Mouse (Mus musculus) liver, embryonic 12.5 days (tissue): Measurements from ENCODE around the gene Xylt1. TPM values are rescaled to one million over a fixed set of nuclear protein-coding genes. Genes with fewer than 3 reads are reported as not detected.

Source experiments
- ATAC-seq: fragments of 200-750 bp; cut with Nextera tagmentation; 2 replicates; pipeline ENCODE4 v1.8.0; 2017; ENCODE audit warnings: moderate number of reproducible peaks, mild to moderate bottlenecking, moderate library complexity
- H3K27ac ChIP-seq: fragments of 300-500 bp; sonication (generic); 2 replicates; pipeline ENCODE4 v1.5.1; 2016; ENCODE audit warnings: mild to moderate bottlenecking
- H3K27me3 ChIP-seq: fragments of 300-500 bp; sonication (generic); replicated peaks from 2 replicates; pipeline ENCODE4 v1.6.1; 2016; ENCODE audit warnings: mild to moderate bottlenecking, moderate library complexity
- H3K36me3 ChIP-seq: fragments of 300-500 bp; sonication (generic); 2 replicates; pipeline ENCODE4 v1.6.1; 2016; ENCODE audit warnings: mild to moderate bottlenecking, moderate library complexity
- H3K4me1 ChIP-seq: fragments of 300-500 bp; sonication (generic); 2 replicates; pipeline ENCODE4 v1.6.1; 2016
- H3K4me2 ChIP-seq: fragments of 300-500 bp; sonication (generic); 2 replicates; pipeline ENCODE4 v1.6.1; 2016; ENCODE audit warnings: mild to moderate bottlenecking, moderate library complexity
- H3K4me3 ChIP-seq: fragments of 300-500 bp; sonication (generic); 2 replicates; pipeline ENCODE4 v1.5.1; 2016; ENCODE audit warnings: mild to moderate bottlenecking, moderate library complexity
- H3K9ac ChIP-seq: fragments of 300-500 bp; sonication (generic); 2 replicates; pipeline ENCODE4 v1.6.1; 2016; ENCODE audit warnings: mild to moderate bottlenecking, moderate library complexity
- H3K9me3 ChIP-seq: fragments of 300-500 bp; sonication (generic); replicated peaks from 2 replicates; pipeline ENCODE4 v1.6.1; 2016; ENCODE audit warnings: mild to moderate bottlenecking, moderate library complexity
- WGBS: fragments of 180-500 bp; shearing (Covaris S2); methylation state at CpG from one replicate; pipeline ENCODE4 v1.1.7; 2016; ENCODE audit not compliant: insufficient replicate concordance; 5-methylcytosine and 5-hydroxymethylcytosine counted together
- polyA plus RNA-seq: library from polyadenylated mRNA; unstranded; fragments of >200 nt; fragmentation: Nextera tagmentation; extraction: Ambion mirVana; gene quantifications from 2 replicates; pipeline ENCODE4 v1.2.1, GENCODE M21; 2016

The Xylt1 gene
- polyA plus RNA-seq, 1 experiment from 2014 or later: 0.58 TPM

DNA sequence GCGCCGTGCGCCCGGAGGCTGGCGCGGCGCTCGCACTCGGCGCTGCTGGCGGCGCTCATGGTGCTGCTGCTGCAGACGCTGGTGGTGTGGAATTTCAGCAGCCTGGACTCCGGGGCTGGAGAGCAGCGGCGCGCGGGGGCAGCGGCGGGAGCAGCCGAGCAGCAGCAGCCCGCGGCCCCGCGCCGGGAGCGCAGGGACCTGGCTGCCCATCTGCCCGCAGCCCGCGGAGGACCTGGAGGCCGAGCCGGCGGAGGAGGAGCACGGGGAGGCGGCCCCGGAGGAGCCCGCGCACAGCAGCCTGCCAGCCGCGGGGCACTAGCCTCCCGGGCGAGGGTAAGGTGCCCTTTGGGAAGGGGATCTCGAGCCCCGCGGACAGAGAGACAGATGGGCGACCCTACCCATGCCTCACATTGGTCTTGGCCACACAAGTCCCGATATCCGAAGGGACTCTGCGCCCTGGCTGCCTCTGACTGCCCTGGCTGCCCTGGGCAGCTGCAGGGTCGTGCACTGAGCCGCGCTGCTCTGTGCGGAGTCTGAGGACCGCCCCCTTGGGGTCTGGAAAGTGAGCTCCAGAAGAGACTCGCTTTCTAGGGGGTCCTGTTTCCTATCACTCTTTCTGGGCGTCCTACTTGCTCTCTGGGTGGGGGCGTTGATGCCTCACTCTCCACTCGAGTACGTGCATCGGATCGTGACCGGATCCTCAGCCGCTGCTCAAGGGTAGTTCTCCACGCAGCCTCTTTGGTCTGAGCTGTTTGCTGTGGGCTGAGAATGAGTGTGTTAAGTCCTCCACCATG lies 606 bp downstream of the Xylt1 start:
- no peaks in the 10 kb centered on the region for H3K9me3 ChIP-seq
- H3K4me1 ChIP-seq: peaks cover 31% of the 10 kb centered on the region
- peak overlapping the region; percentile 70 for H3K4me3 ChIP-seq
- H3K36me3 ChIP-seq: no peaks in the 10 kb centered on the region
- no peak overlapping the region for H3K27ac ChIP-seq
- H3K9ac ChIP-seq: peak overlapping the region; percentile 71
- peaks cover 57% of the 10 kb centered on the region for H3K27me3 ChIP-seq
- WGBS: 2% methylated on average over 45 of the region's 64 CpGs
- H3K4me2 ChIP-seq: peak overlapping the region; percentile 91
- ATAC-seq: peak; percentile 59

DNA sequence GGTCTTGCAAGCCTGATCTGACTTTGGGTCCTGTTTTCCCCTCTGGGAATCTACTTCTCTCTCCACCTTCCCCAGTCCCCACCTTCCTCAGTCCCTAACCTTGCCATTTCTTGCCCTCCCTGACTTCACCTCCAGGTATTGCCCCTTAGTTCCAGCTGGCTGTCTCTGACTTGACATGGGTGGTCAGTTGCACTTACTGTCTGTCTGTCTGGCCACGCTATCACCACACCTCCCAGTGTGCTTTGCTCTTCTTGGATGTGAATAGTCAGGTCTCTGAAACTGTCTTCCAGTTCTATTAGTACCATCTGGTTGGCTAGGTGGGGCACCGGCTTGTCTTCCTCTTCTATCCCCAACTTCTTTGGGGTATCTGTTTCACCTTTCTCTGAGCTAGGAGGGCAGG lies 1.2 kb downstream of the Xylt1 start:
- H3K27me3 ChIP-seq: peaks cover 57% of the 10 kb centered on the region
- no peaks in the 10 kb centered on the region for H3K36me3 ChIP-seq
- peak overlapping the region; percentile 70 for H3K4me3 ChIP-seq
- H3K27ac ChIP-seq: no peak overlapping the region
- peaks cover 31% of the 10 kb centered on the region for H3K4me1 ChIP-seq
- H3K4me2 ChIP-seq: peak overlapping the region; percentile 91
- no peaks in the 10 kb centered on the region for H3K9me3 ChIP-seq
- H3K9ac ChIP-seq: peak overlapping the region; percentile 71
- no peak for ATAC-seq
- 13% methylated on average over 2 of the region's 2 CpGs for WGBS

- peaks cover 47% of the 10 kb centered on the region for H3K27me3 ChIP-seq
- no peak overlapping the region for H3K4me3 ChIP-seq
- ATAC-seq: no peak
- WGBS: 23% methylated on average over 7 of the region's 7 CpGs
- H3K4me1 ChIP-seq: peaks cover 44% of the 10 kb centered on the region
- H3K36me3 ChIP-seq: no peaks in the 10 kb centered on the region
- no peaks in the 10 kb centered on the region for H3K9me3 ChIP-seq
- H3K9ac ChIP-seq: no peak overlapping the region
- no peak overlapping the region for H3K27ac ChIP-seq
- peak overlapping the region; percentile 91 for H3K4me2 ChIP-seq
These were observed 2.6 kb downstream of the Xylt1 start for GRCm38 (mm10) chr7:117383147-117383940.

GRCm38 (mm10) chr7:117386376-117386775 lies 5.6 kb downstream of the Xylt1 start:
- H3K4me1 ChIP-seq: peaks cover 54% of the 10 kb centered on the region
- peaks cover 16% of the 10 kb centered on the region for H3K27me3 ChIP-seq
- no peak for ATAC-seq
- no peak overlapping the region for H3K27ac ChIP-seq
- WGBS: 71% methylated on average over 4 of the region's 4 CpGs
- H3K36me3 ChIP-seq: no peaks in the 10 kb centered on the region
- no peak overlapping the region for H3K4me3 ChIP-seq
- H3K9me3 ChIP-seq: no peaks in the 10 kb centered on the region
- no peak overlapping the region for H3K4me2 ChIP-seq
- no peak overlapping the region for H3K9ac ChIP-seq

DNA sequence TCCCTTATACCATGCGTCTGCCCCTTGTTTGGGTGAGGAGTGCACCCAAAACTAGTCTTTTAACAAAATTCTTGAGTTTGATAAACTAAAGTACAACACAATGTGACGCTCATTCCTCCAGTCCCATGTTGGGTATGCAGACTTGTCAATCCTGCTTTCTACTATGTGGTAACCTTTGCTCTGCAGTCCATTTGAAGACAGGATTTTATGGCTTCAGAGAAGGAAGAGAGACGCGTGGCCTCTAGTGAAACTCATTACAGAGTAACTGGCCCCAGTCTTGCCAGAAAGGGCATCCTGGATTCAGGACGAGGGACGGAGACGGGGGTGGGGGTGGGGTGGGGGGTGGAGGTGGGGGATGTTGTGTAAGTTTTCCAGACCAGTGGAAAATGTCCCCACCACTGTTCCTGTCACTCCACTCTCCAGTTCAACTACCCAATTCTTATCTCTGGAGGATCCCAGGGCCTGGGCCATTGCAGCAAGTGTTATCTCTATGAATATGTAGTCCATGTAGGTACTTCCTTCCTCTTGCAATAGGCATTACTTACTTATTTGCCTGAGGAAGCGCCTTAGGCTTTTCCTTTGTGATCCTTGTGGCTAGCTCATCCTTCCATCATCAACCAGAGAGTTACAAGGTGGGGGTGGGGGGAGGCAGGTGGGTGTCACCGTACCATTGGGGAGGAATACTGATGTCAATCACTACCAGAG lies 7.7 kb downstream of the Xylt1 start:
- ATAC-seq: 0 out of 2 replicates have a peak, but pooled peaks have one; percentile 51
- H3K27me3 ChIP-seq: no peaks in the 10 kb centered on the region
- no peaks in the 10 kb centered on the region for H3K9me3 ChIP-seq
- no peak overlapping the region for H3K4me3 ChIP-seq
- no peak overlapping the region for H3K9ac ChIP-seq
- H3K4me1 ChIP-seq: peaks cover 49% of the 10 kb centered on the region
- no peak overlapping the region for H3K27ac ChIP-seq
- H3K36me3 ChIP-seq: no peaks in the 10 kb centered on the region
- 48% methylated on average over 9 of the region's 9 CpGs for WGBS
- peak overlapping the region; percentile 2; the same call in 1 of the 2 replicates for H3K4me2 ChIP-seq

- no peak overlapping the region for H3K9ac ChIP-seq
- H3K27ac ChIP-seq: no peak overlapping the region; the same call in 1 of the 2 replicates
- 30% methylated on average over 3 of the region's 3 CpGs for WGBS
- ATAC-seq: peak; percentile 71
- H3K4me1 ChIP-seq: peaks cover 53% of the 10 kb centered on the region
- no peak overlapping the region for H3K4me3 ChIP-seq
- no peaks in the 10 kb centered on the region for H3K36me3 ChIP-seq
- no peaks in the 10 kb centered on the region for H3K9me3 ChIP-seq
- H3K27me3 ChIP-seq: no peaks in the 10 kb centered on the region
- peak overlapping the region; percentile 2; the same call in 1 of the 2 replicates for H3K4me2 ChIP-seq
These were observed 8.3 kb downstream of the Xylt1 start for GRCm38 (mm10) chr7:117389048-117389447.

GRCm38 (mm10) chr7:117392863-117393569 lies 12.2 kb downstream of the Xylt1 start:
- Histone ChIP-seq H3K9me3 (no peaks in the 10 kb centered on the region), H3K4me3 (no peak overlapping the region), H3K4me2 (no peak overlapping the region), H3K36me3 (no peaks in the 10 kb centered on the region), H3K9ac (no peak overlapping the region), H3K4me1 (peaks cover 54% of the 10 kb centered on the region), H3K27ac (0 out of 2 replicates have a peak overlapping the region, but pooled peaks have one; percentile 56), H3K27me3 (no peaks in the 10 kb centered on the region)
- 63% methylated on average over 13 of the region's 13 CpGs for WGBS
- ATAC-seq: no peak

DNA sequence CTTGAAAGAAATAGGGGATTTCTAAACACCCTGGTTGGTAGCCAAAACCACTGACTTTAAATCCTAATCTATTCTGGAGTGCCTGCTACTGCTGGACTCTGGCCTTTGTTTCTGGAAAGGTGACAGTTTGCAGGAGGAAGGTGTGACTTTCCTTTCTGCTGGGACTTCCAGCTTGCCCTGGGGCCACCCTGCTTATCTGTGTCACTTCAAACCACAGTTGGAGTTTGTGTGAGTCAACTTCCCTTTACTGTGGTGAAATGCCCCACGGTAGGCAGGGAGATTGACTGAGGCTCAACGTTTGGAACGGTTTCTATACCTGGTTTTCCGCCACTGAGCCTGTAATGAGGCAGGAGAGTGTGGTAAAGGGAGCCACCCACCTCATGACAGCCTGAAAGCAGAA lies 13.2 kb downstream of the Xylt1 start:
- 5% methylated on average over 4 of the region's 4 CpGs for WGBS

DNA sequence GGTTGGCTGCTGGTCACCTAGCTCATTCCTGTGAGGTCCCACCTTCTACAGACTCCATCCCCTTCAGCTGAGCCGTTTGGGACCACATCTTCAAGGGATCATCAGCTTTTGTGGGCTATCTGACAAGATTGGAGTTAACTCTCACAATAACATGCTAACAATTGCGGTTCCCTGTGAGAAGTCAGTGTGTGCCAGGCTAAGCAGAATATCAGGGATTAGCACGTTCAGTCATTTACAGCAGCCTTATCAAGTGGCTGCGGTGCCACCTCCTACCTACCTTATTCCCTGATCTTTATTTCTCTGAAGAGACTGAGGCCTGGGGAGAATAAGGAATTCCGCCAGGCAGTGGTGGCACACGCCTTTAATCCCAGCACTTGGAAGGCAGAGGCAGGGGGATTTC lies 13.6 kb downstream of the Xylt1 start:
- WGBS: 34% methylated on average over 6 of the region's 6 CpGs
- peak overlapping the region; percentile 30 for H3K4me2 ChIP-seq
- no peak overlapping the region for H3K4me3 ChIP-seq
- ATAC-seq: peak; percentile 50
- H3K9ac ChIP-seq: no peak overlapping the region
- H3K27me3 ChIP-seq: no peaks in the 10 kb centered on the region
- no peaks in the 10 kb centered on the region for H3K36me3 ChIP-seq
- peaks cover 40% of the 10 kb centered on the region for H3K4me1 ChIP-seq
- H3K9me3 ChIP-seq: no peaks in the 10 kb centered on the region
- peak overlapping the region; percentile 57; the same call in 1 of the 2 replicates for H3K27ac ChIP-seq

More for the DNA sequence above, 13.2 kb downstream of the Xylt1 start:
- Histone ChIP-seq H3K4me3 (no peak overlapping the region), H3K4me1 (peaks cover 44% of the 10 kb centered on the region), H3K27me3 (no peaks in the 10 kb centered on the region), H3K27ac (peak overlapping the region; percentile 57; the same call in 1 of the 2 replicates), H3K4me2 (peak overlapping the region; percentile 30), H3K9me3 (no peaks in the 10 kb centered on the region), H3K36me3 (no peaks in the 10 kb centered on the region), H3K9ac (no peak overlapping the region)
- ATAC-seq: peak; percentile 75

DNA sequence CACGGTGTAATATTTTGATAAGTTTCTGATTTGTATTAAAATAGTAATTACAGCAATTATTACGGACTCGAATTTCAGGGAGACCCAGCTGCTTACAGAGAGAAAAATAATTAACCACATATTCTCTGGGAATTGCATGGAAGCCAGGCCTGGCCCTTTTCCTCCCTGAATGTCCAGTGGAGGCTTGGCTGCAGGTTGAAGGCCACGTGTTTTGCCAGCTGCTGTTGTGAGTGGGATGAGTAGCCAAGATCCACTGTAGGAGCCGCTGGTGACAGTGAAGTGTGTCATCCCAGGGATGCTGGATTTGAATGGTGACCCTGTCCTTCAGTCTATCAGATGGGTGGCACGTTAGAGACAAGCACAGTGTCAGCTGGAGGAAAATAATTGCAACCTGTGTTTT lies 14.7 kb downstream of the Xylt1 start:
- ATAC-seq: no peak
- H3K4me1 ChIP-seq: peaks cover 32% of the 10 kb centered on the region
- H3K27ac ChIP-seq: no peak overlapping the region
- no peaks in the 10 kb centered on the region for H3K9me3 ChIP-seq
- no peak overlapping the region for H3K9ac ChIP-seq
- WGBS: 73% methylated on average over 6 of the region's 6 CpGs
- H3K4me2 ChIP-seq: no peak overlapping the region
- H3K36me3 ChIP-seq: no peaks in the 10 kb centered on the region
- H3K4me3 ChIP-seq: no peak overlapping the region
- H3K27me3 ChIP-seq: no peaks in the 10 kb centered on the region

- Histone ChIP-seq H3K36me3 (no peaks in the 10 kb centered on the region), H3K4me2 (no peak overlapping the region), H3K4me3 (no peak overlapping the region), H3K4me1 (peaks cover 21% of the 10 kb centered on the region), H3K27ac (no peak overlapping the region), H3K9ac (no peak overlapping the region), H3K9me3 (no peaks in the 10 kb centered on the region), H3K27me3 (no peaks in the 10 kb centered on the region)
- ATAC-seq: no peak
- WGBS: 79% methylated on average over 6 of the region's 6 CpGs
These were observed 17.1 kb downstream of the Xylt1 start for GRCm38 (mm10) chr7:117397877-117398276.
